Comparison of ENCODE assay signal across 19 mouse cellular contexts in the genomic region with DNA sequence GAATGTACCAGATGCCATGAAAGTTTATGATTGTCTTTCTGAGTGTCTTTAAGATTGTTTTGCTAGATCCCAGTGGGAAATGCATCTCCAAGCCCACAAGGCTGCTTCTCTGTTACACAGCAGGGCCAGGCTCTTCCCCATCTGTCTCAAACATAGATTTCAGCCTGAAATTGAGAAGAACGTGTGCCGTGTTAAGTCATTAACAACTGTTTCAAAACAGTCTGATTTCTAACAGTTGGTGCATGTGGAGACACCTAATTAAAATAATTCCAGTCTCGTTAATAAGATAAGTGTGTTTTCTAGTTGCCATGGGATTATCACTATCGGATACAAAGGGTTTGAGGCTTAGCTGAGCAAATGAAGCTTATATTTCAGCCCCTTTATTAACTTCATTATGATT.
DNase-seq lines count a peak whose midpoint lies in the region; ATAC-seq and TF ChIP-seq lines count a peak whose summit lies in the region.
"Had no signal": no experiment of that assay in that cellular context is flagged by ENCODE, and none has a peak within 500 bp of the region (broad histone marks: within the 10 kb centered on the region; RNA-seq: fewer than 3 reads in every experiment).

No protein-coding gene starts in this region.

- TF ChIP-seq CTCF in midbrain, postnatal 0 days (IDR thresholded peaks at IDR 0.05) = no peak

- peak; percentile 30 for DNase-seq in layer of hippocampus, adult 11-12 months (ENCODE audit: low spot score)
- DNase-seq in layer of hippocampus, adult 9-10 months (ENCODE audit: low spot score) = no peak
- DNase-seq in neural tube, embryonic 10.5 days (ENCODE audit: extremely low spot score, low spot score) = no peak
- DNase-seq in midbrain, postnatal 0 days (ENCODE audit: low spot score) = peak; percentile 51
- DNase-seq in right cerebral cortex, postnatal 25 days = no peak
- DNase-seq in adrenal gland, adult 8-10 months = no peak
- DNase-seq: cerebellum, adult 11 months; cerebellum, postnatal 10 days; gastrocnemius, postnatal 14 days; heart, adult 18-20 months; heart, postnatal 4 days; lung, adult 2 months; right cerebral cortex, adult 18-20 months had no signal

- H3K36me3 ChIP-seq in neural tube, embryonic 13.5 days = 0 out of 2 replicates have a peak, but pooled peaks cover 2% of the 10 kb centered on the region
- no peaks in the 10 kb centered on the region for H3K36me3 ChIP-seq in midbrain, postnatal 0 days (ENCODE audit: insufficient read depth, low read length)
- H3K36me3 ChIP-seq: embryonic facial prominence, embryonic 12.5 days had no signal

- H3K27me3 ChIP-seq in neural tube, embryonic 13.5 days = no peaks in the 10 kb centered on the region
- H3K27me3 ChIP-seq in midbrain, postnatal 0 days (ENCODE audit: insufficient read depth, low read length) = no peaks in the 10 kb centered on the region
- H3K27me3 ChIP-seq: embryonic facial prominence, embryonic 12.5 days; heart, embryonic 13.5 days had no signal

- H3K9me3 ChIP-seq in neural tube, embryonic 13.5 days = peaks cover 2% of the 10 kb centered on the region; the same call in 1 of the 2 replicates
- no peaks in the 10 kb centered on the region for H3K9me3 ChIP-seq in midbrain, postnatal 0 days (ENCODE audit: low read length)

- no peak overlapping the region for H3K9ac ChIP-seq in neural tube, embryonic 13.5 days
- H3K9ac ChIP-seq in midbrain, postnatal 0 days (replicated peaks; ENCODE audit: low read length, poor library complexity, severe bottlenecking) = no peak overlapping the region
- H3K9ac ChIP-seq: embryonic facial prominence, embryonic 12.5 days; heart, embryonic 13.5 days had no signal

- H3K4me3 ChIP-seq in neural tube, embryonic 13.5 days = no peak overlapping the region
- H3K4me3 ChIP-seq in midbrain, postnatal 0 days (ENCODE audit: low read depth, low read length) = no peak overlapping the region
- H3K4me3 ChIP-seq: embryonic facial prominence, embryonic 12.5 days; heart, embryonic 13.5 days; myocyte had no signal

- no peak for ATAC-seq in neural tube, embryonic 13.5 days (ENCODE audit: low read depth)
- no peak for ATAC-seq in midbrain, postnatal 0 days (ENCODE audit: low FRiP score)
- ATAC-seq: intestine, postnatal 0 days had no signal

- H3K4me1 ChIP-seq in neural tube, embryonic 13.5 days (replicated peaks) = peaks cover 61% of the 10 kb centered on the region
- peaks cover 12% of the 10 kb centered on the region; the same call in 1 of the 2 replicates for H3K4me1 ChIP-seq in midbrain, postnatal 0 days (ENCODE audit: insufficient read depth, low read length)

- 0 out of 2 replicates have a peak overlapping the region, but pooled peaks have one; percentile 42 for H3K27ac ChIP-seq in neural tube, embryonic 13.5 days (replicated peaks)
- no peak overlapping the region for H3K27ac ChIP-seq in midbrain, postnatal 0 days (ENCODE audit: low read depth, low read length)
- H3K27ac ChIP-seq: embryonic facial prominence, embryonic 12.5 days; heart, embryonic 13.5 days had no signal

- no peak overlapping the region for H3K4me2 ChIP-seq in neural tube, embryonic 13.5 days
- H3K4me2 ChIP-seq in midbrain, postnatal 0 days (ENCODE audit: low read depth, low read length, poor library complexity, severe bottlenecking) = no peak overlapping the region
- H3K4me2 ChIP-seq: embryonic facial prominence, embryonic 12.5 days; heart, embryonic 13.5 days; liver, embryonic 11.5 days had no signal

- 48% methylated on average over 4 of the region's 4 CpGs for WGBS in neural tube, embryonic 13.5 days
- WGBS in midbrain, postnatal 0 days = 34% methylated on average over 4 of the region's 4 CpGs

Comparison
In these comparisons a context has a peak if more than half of its experiments do, and no peak if none do; other contexts are left out.
1. DNase-seq: peak in layer of hippocampus, adult 11-12 months (single experiment) and midbrain, postnatal 0 days (single experiment); none in layer of hippocampus, adult 9-10 months (single experiment), neural tube, embryonic 10.5 days (single experiment), right cerebral cortex, postnatal 25 days (single experiment) and adrenal gland, adult 8-10 months (single experiment).